Mouse (Mus musculus): ENCODE measurements around the gene Paxbp1. TPM values are rescaled to one million over a fixed set of nuclear protein-coding genes. Genes with fewer than 3 reads are reported as not detected.

The Paxbp1 gene
- polyA plus RNA-seq, 1 experiment, result 90.4 TPM

DNA sequence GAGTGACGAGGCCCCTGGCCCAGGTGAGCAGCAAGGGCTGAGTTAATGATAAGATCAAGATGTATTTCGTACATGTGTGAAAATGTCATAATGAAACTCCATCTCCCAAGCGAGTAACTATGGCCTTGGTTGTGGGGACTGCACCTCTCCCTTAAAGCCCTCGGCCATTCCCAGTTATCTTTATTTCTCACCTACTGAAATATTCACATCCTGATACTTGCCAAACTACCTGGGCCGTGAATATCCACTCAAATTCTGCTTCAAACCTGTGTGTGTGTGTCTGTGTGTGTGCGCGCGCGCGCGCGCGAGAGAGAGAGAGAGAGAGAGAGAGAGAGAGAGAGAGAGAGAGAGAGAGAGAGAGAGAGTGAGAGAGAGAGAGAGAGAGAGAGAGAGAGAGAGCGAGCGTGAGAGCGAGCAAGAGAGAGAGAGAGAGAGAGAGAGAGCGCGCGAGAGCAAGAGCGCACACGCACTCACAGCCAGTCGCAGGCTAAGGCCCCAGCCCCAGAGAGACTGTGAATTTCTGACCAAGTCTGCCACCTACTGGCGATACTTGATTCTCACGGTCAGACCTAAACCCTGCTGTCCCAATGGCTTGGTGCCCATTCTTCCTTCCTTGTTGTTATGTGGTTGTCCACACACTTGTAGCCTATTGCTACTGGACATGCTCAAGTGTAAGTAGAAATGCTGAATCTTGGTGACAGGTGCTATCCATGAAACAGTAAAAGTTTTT lies 29.0 kb upstream of the Paxbp1 start:
- Histone ChIP-seq H3K4me3 (ENCODE audit: insufficient read depth, low read length) (no peak overlapping the region), H3K4me1 (ENCODE audit: control insufficient read depth, insufficient read depth, low read length) (no peaks in the 10 kb centered on the region), H3K27ac (ENCODE audit: insufficient read depth, low read length) (no peak overlapping the region)
- TF ChIP-seq POLR2A (IDR thresholded peaks at IDR 0.05; ENCODE audit: low read depth, low read length) (no peak), CTCF (IDR thresholded peaks at IDR 0.05; ENCODE audit: borderline replicate concordance, insufficient read depth, low read length) (peak; percentile 68; the same call in 1 of the 2 replicates)

DNA sequence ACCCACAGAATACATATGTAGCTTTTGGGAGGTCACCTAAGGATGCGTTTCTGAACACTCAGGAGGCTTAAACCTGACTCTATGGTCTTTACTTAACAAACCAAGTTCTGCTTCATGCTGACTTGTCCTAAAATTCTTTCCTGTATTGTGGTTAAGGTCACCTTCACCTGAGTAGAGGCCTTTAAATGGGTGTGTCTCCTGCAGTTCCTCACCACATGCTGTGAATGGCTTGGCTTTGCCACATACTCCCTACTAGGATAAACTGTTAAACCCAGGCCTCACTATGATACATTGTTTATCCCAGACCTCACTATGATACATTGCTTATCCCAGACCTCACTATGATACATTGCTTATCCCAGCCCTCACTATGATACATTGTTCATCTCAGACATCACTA lies 27.9 kb upstream of the Paxbp1 start:
- Histone ChIP-seq H3K4me1 (ENCODE audit: control insufficient read depth, insufficient read depth, low read length) (no peaks in the 10 kb centered on the region), H3K27ac (ENCODE audit: insufficient read depth, low read length) (no peak overlapping the region), H3K4me3 (ENCODE audit: insufficient read depth, low read length) (no peak overlapping the region)
- TF ChIP-seq POLR2A (IDR thresholded peaks at IDR 0.05; ENCODE audit: low read depth, low read length) (no peak), CTCF (IDR thresholded peaks at IDR 0.05; ENCODE audit: borderline replicate concordance, insufficient read depth, low read length) (no peak)

- Histone ChIP-seq H3K4me3 (ENCODE audit: insufficient read depth, low read length) (no peak overlapping the region), H3K4me1 (ENCODE audit: control insufficient read depth, insufficient read depth, low read length) (no peaks in the 10 kb centered on the region), H3K27ac (ENCODE audit: insufficient read depth, low read length) (no peak overlapping the region)
- TF ChIP-seq CTCF (IDR thresholded peaks at IDR 0.05; ENCODE audit: borderline replicate concordance, insufficient read depth, low read length) (no peak), POLR2A (IDR thresholded peaks at IDR 0.05; ENCODE audit: low read depth, low read length) (no peak)
These were observed 24.6 kb upstream of the Paxbp1 start for GRCm38 (mm10) chr16:91068969-91069368.

GRCm38 (mm10) chr16:91067122-91067521 lies 22.8 kb upstream of the Paxbp1 start:
- no peak overlapping the region for H3K27ac ChIP-seq (ENCODE audit: insufficient read depth, low read length)
- TF ChIP-seq POLR2A (IDR thresholded peaks at IDR 0.05; ENCODE audit: low read depth, low read length), result no peak
- no peak for TF ChIP-seq CTCF (IDR thresholded peaks at IDR 0.05; ENCODE audit: borderline replicate concordance, insufficient read depth, low read length)

GRCm38 (mm10) chr16:91064583-91065365 lies 20.4 kb upstream of the Paxbp1 start:
- H3K27ac ChIP-seq (ENCODE audit: insufficient read depth, low read length), result no peak overlapping the region
- no peaks in the 10 kb centered on the region for H3K4me1 ChIP-seq (ENCODE audit: control insufficient read depth, insufficient read depth, low read length)
- no peak overlapping the region for H3K4me3 ChIP-seq (ENCODE audit: insufficient read depth, low read length)
- TF ChIP-seq POLR2A (IDR thresholded peaks at IDR 0.05; ENCODE audit: low read depth, low read length) (no peak), CTCF (IDR thresholded peaks at IDR 0.05; ENCODE audit: borderline replicate concordance, insufficient read depth, low read length) (no peak)

More at GRCm38 (mm10) chr16:91067122-91067521, 22.8 kb upstream of the Paxbp1 start:
- Histone ChIP-seq H3K4me1 (ENCODE audit: control insufficient read depth, insufficient read depth, low read length) (no peaks in the 10 kb centered on the region), H3K4me3 (ENCODE audit: insufficient read depth, low read length) (no peak overlapping the region)

DNA sequence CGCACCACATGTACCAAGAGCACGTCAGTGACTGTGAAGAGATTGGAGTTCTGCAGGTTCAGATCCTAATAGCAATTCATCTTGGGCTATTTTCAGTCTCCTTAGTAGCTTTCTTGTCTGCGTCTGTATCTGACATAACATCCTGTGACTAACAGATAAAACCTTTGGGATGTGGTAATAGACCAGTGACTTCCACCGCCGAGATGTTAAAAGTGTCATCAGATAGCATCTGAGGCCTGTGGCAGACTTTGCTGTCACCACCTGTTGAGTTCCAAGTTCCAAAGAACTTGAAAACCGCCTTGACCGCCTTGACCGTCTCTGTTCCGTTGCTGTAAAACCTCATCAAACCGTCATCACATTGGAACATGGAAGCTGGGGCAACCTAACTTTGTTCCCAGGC lies 19.4 kb upstream of the Paxbp1 start:
- Histone ChIP-seq H3K27ac (ENCODE audit: insufficient read depth, low read length) (no peak overlapping the region), H3K4me3 (ENCODE audit: insufficient read depth, low read length) (no peak overlapping the region), H3K4me1 (ENCODE audit: control insufficient read depth, insufficient read depth, low read length) (no peaks in the 10 kb centered on the region)
- no peak for TF ChIP-seq CTCF (IDR thresholded peaks at IDR 0.05; ENCODE audit: borderline replicate concordance, insufficient read depth, low read length)
- TF ChIP-seq POLR2A (IDR thresholded peaks at IDR 0.05; ENCODE audit: low read depth, low read length), result no peak

GRCm38 (mm10) chr16:91061531-91062318 lies 17.4 kb upstream of the Paxbp1 start:
- Histone ChIP-seq H3K27ac (ENCODE audit: insufficient read depth, low read length) (no peak overlapping the region), H3K4me1 (ENCODE audit: control insufficient read depth, insufficient read depth, low read length) (no peaks in the 10 kb centered on the region), H3K4me3 (ENCODE audit: insufficient read depth, low read length) (no peak overlapping the region)
- no peak for TF ChIP-seq CTCF (IDR thresholded peaks at IDR 0.05; ENCODE audit: borderline replicate concordance, insufficient read depth, low read length)
- no peak for TF ChIP-seq POLR2A (IDR thresholded peaks at IDR 0.05; ENCODE audit: low read depth, low read length)

DNA sequence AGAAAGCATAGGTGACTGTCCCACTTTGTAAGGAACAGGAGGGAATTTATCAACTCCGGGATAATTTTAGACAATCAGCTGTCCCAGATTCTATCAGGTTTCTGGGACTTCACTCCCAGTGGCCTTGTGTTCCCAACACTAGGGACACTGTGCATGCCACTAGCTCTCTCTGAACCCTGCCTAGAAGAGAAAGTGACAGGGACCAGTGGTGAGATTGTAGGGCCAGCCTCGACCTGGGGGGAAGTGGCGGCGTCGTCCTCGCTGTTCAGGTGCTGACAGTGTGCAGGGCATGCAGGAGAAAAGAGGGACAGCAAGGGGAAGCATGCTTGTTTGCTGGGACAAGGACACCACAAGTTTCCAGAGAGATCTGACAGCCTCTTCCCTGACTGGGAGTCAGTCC lies 13.4 kb upstream of the Paxbp1 start:
- Histone ChIP-seq H3K4me1 (ENCODE audit: control insufficient read depth, insufficient read depth, low read length) (peaks cover 11% of the 10 kb centered on the region), H3K4me3 (ENCODE audit: insufficient read depth, low read length) (no peak overlapping the region), H3K27ac (ENCODE audit: insufficient read depth, low read length) (no peak overlapping the region)
- no peak for TF ChIP-seq CTCF (IDR thresholded peaks at IDR 0.05; ENCODE audit: borderline replicate concordance, insufficient read depth, low read length)
- no peak for TF ChIP-seq POLR2A (IDR thresholded peaks at IDR 0.05; ENCODE audit: low read depth, low read length)

DNA sequence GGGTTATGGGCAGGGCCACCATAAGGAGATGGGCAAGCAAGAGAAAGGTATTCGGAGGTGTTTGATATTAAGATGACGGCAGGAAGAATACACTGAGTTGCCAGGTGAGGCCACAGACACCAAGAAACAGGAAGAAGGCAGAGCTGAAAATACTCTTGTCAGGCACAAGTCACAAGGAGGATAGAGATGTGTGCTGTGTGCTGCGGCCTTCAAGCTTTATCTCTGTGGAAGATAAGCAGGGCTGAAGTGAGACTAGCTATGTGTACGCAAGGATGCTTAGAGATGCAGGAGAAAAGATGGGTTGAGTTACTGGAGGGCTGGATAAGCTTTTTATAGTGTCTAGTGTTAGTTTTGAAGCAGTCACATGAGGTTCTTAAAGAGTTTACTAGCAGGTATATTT lies 12.9 kb upstream of the Paxbp1 start:
- Histone ChIP-seq H3K4me1 (ENCODE audit: control insufficient read depth, insufficient read depth, low read length) (peaks cover 11% of the 10 kb centered on the region), H3K4me3 (ENCODE audit: insufficient read depth, low read length) (no peak overlapping the region), H3K27ac (ENCODE audit: insufficient read depth, low read length) (no peak overlapping the region)
- no peak for TF ChIP-seq CTCF (IDR thresholded peaks at IDR 0.05; ENCODE audit: borderline replicate concordance, insufficient read depth, low read length)
- no peak for TF ChIP-seq POLR2A (IDR thresholded peaks at IDR 0.05; ENCODE audit: low read depth, low read length)

Measured in embryonic fibroblast, embryonic 13.5 days (primary cell).